Mouse (Mus musculus) brain, adult 2 months (tissue): ENCODE measurements around the gene Urad.

Experiments used
- DNase-seq: peaks from one replicate; pipeline ENCODE4 v3.0.0; 2011; ENCODE audit warnings: low read depth, low spot score

The Urad gene

DNA sequence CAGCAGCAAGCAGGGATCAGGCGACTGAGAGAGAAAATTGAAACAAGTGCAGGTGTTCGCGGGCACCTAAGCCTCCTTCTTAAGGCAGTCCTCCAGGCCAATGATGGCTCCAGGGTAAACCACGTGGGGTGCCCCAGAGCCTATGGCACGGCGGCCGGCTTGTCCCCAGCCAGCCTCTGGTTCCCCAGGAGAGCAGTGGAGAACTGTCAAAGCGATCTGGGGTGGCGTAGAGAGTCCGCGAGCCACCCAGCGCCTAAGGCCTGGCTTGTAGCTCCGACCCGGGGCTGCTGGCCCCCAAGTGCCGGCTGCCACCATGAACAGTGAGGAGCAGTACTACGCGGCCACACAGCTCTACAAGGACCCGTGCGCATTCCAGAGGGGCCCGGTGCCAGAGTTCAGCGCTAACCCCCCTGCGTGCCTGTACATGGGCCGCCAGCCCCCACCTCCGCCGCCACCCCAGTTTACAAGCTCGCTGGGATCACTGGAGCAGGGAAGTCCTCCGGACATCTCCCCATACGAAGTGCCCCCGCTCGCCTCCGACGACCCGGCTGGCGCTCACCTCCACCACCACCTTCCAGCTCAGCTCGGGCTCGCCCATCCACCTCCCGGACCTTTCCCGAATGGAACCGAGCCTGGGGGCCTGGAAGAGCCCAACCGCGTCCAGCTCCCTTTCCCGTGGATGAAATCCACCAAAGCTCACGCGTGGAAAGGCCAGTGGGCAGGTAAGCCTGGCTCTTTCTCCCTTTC is 52.1 kb downstream of the Urad start, which contains the start of gene Pdx1:
Gene Pdx1 (plus strand): TSS at position 34 of the 747 bp plus-strand sequence.
- no peak for DNase-seq

DNA sequence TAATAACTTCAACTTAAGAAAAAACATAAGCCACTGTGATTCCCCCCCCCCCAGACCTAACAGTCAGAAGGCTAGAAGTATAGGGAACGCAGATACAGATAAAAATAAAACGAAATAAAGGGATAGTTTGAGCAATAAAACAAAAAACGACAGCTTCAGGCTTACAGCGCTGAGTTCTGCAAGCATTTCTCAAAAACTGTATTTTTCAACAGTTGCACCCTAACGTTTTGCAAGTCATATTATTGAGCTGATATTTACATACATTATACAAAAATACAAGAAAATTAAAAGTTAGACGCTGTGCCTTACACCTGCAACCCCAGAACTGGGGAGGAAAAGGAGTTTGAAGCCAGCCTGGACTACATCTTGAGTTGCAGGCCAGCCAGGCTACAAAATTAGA is 52.9 kb downstream of the Urad start:
- DNase-seq, result no peak

DNA sequence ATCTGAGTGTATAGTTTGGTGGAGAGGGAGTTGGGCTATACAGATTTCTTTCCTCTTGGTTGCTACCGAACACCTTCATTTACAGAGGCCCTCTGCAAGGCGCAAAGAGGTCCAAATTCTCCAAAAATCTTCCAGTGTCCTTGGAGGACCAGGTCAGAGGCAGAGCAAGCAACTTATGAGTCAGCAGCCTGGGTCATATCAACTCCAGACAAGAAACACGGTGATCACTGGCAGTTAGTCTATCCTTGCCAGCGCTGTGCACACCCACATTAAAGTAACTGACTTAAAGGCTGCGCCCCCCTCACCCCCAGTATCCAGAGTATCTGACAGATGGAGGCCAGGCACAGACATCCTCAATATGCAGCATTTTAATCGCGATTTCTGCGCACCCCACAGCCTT is 53.5 kb downstream of the Urad start:
- no peak for DNase-seq

DNA sequence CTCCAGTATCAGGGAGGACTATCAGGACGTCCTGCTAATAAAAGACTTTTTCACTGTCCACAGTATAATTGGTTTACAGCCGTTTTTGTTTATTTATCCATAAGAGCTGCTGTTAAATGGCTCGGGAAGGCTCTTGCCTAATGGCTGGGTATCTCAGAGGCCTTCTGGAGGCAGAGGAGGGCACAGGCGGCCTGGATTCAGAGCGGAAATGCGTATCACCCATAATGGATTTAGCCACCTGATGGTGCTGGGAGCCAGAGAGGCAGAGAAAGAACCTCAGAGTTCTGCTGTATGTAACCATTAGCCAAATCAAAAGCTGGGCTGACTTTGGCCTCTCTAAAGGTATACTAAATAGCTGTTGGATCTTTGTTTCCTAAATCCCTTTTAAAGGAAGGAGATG is 54.8 kb downstream of the Urad start:
- DNase-seq, result no peak
